Mouse (Mus musculus): ENCODE results near the gene Tmem262. TPM values are rescaled to one million over a fixed set of nuclear protein-coding genes. Genes with fewer than 3 reads are reported as not detected.

Gene Tmem262
- polyA plus RNA-seq (2015; fragmentation: Illumina TruSeq; extraction: RNeasy Lipid Tissue Mini Kit (QIAGEN cat#74804); ENCODE audit: insufficient read depth, low read depth, low replicate concordance): not detected

GRCm38 (mm10) chr19:6079983-6080480 lies at the start of gene Tmem262:
TSS of gene Tmem262 (plus strand) at chr19:6080033.

GRCm38 (mm10) chr19:6046294-6047153 lies 33.3 kb upstream of the Tmem262 start, which contains the start of gene Syvn1:
TSS of gene Syvn1 (plus strand) at chr19:6046576.

GRCm38 (mm10) chr19:6057313-6058096 lies 22.3 kb upstream of the Tmem262 start, which contains the start of the genes Mrpl49 and Fau:
TSS of gene Mrpl49 (minus strand) at chr19:6057785.
TSS of gene Fau (plus strand) at chr19:6057844.

GRCm38 (mm10) chr19:6061021-6061533 lies 18.8 kb upstream of the Tmem262 start, which contains the start of gene Znhit2:
TSS of gene Znhit2 (plus strand) at chr19:6061192.

GRCm38 (mm10) chr19:6067724-6068415 lies 12.0 kb upstream of the Tmem262 start, which contains the start of gene Tm7sf2:
TSS of gene Tm7sf2 (minus strand) at chr19:6068373.

GRCm38 (mm10) chr19:6076564-6077393 lies 3.1 kb upstream of the Tmem262 start, which contains the start of gene Vps51:
TSS of gene Vps51 (minus strand) at chr19:6077231.

GRCm38 (mm10) chr19:6082156-6082555 lies 2.3 kb downstream of the Tmem262 start, which contains the start of gene Gm28374:
TSS of gene Gm28374 (minus strand) at chr19:6082256.

GRCm38 (mm10) chr19:6084478-6085248 lies 4.8 kb downstream of the Tmem262 start, which contains the start of the genes Zfpl1 and Cdca5:
TSS of gene Zfpl1 (minus strand) at chr19:6084956.
TSS of gene Cdca5 (plus strand) at chr19:6084983.

GRCm38 (mm10) chr19:6094119-6094518 lies 14.3 kb downstream of the Tmem262 start, which contains the start of gene AC131692.1:
TSS of gene AC131692.1 (plus strand) at chr19:6094419.

GRCm38 (mm10) chr19:6105586-6105985 lies 25.8 kb downstream of the Tmem262 start, which contains the start of gene Naaladl1:
TSS of gene Naaladl1 (plus strand) at chr19:6105782.

GRCm38 (mm10) chr19:6117986-6118676 lies 38.3 kb downstream of the Tmem262 start, which contains the start of gene Sac3d1:
TSS of gene Sac3d1 (minus strand) at chr19:6118650.

GRCm38 (mm10) chr19:6127760-6128341 lies 48.0 kb downstream of the Tmem262 start, which contains the start of gene Snx15:
TSS of gene Snx15 (minus strand) at chr19:6128304.

Other genes starting within 250 kb of the Tmem262 start
- gene Frmd8, start 204.8 kb upstream of the Tmem262 start, polyA plus RNA-seq (2015; fragmentation: Illumina TruSeq; extraction: RNeasy Lipid Tissue Mini Kit (QIAGEN cat#74804); ENCODE audit: insufficient read depth, low read depth, low replicate concordance): 2.3 TPM
- gene Slc25a45, start 202.2 kb upstream of the Tmem262 start, polyA plus RNA-seq (2015; fragmentation: Illumina TruSeq; extraction: RNeasy Lipid Tissue Mini Kit (QIAGEN cat#74804); ENCODE audit: insufficient read depth, low read depth, low replicate concordance): 7.3 TPM
- gene Tigd3, start 185.9 kb upstream of the Tmem262 start, polyA plus RNA-seq (2015; fragmentation: Illumina TruSeq; extraction: RNeasy Lipid Tissue Mini Kit (QIAGEN cat#74804); ENCODE audit: insufficient read depth, low read depth, low replicate concordance): not detected
- 16.6 TPM for gene Dpf2, start 167.0 kb upstream of the Tmem262 start, polyA plus RNA-seq (2015; fragmentation: Illumina TruSeq; extraction: RNeasy Lipid Tissue Mini Kit (QIAGEN cat#74804); ENCODE audit: insufficient read depth, low read depth, low replicate concordance)
- gene Cdc42ep2, start 155.2 kb upstream of the Tmem262 start, polyA plus RNA-seq (2015; fragmentation: Illumina TruSeq; extraction: RNeasy Lipid Tissue Mini Kit (QIAGEN cat#74804); ENCODE audit: insufficient read depth, low read depth, low replicate concordance): 4.4 TPM
- gene Pola2, start 115.8 kb upstream of the Tmem262 start, polyA plus RNA-seq (2015; fragmentation: Illumina TruSeq; extraction: RNeasy Lipid Tissue Mini Kit (QIAGEN cat#74804); ENCODE audit: insufficient read depth, low read depth, low replicate concordance): 6.8 TPM
- gene Slc22a20, start 93.9 kb upstream of the Tmem262 start, polyA plus RNA-seq (2015; fragmentation: Illumina TruSeq; extraction: RNeasy Lipid Tissue Mini Kit (QIAGEN cat#74804); ENCODE audit: insufficient read depth, low read depth, low replicate concordance): not detected
- gene Capn1, start 64.1 kb upstream of the Tmem262 start, polyA plus RNA-seq (2015; fragmentation: Illumina TruSeq; extraction: RNeasy Lipid Tissue Mini Kit (QIAGEN cat#74804); ENCODE audit: insufficient read depth, low read depth, low replicate concordance): 5.9 TPM
- gene Syvn1, start 33.5 kb upstream of the Tmem262 start, polyA plus RNA-seq (2015; fragmentation: Illumina TruSeq; extraction: RNeasy Lipid Tissue Mini Kit (QIAGEN cat#74804); ENCODE audit: insufficient read depth, low read depth, low replicate concordance): 76.9 TPM
- 5.0 TPM for gene Mrpl49, start 22.2 kb upstream of the Tmem262 start, polyA plus RNA-seq (2015; fragmentation: Illumina TruSeq; extraction: RNeasy Lipid Tissue Mini Kit (QIAGEN cat#74804); ENCODE audit: insufficient read depth, low read depth, low replicate concordance)
- 570 TPM for gene Fau, start 22.2 kb upstream of the Tmem262 start, polyA plus RNA-seq (2015; fragmentation: Illumina TruSeq; extraction: RNeasy Lipid Tissue Mini Kit (QIAGEN cat#74804); ENCODE audit: insufficient read depth, low read depth, low replicate concordance)
- 7.4 TPM for gene Znhit2, start 18.8 kb upstream of the Tmem262 start, polyA plus RNA-seq (2015; fragmentation: Illumina TruSeq; extraction: RNeasy Lipid Tissue Mini Kit (QIAGEN cat#74804); ENCODE audit: insufficient read depth, low read depth, low replicate concordance)
- gene Tm7sf2, start 11.7 kb upstream of the Tmem262 start, polyA plus RNA-seq (2015; fragmentation: Illumina TruSeq; extraction: RNeasy Lipid Tissue Mini Kit (QIAGEN cat#74804); ENCODE audit: insufficient read depth, low read depth, low replicate concordance): 14.9 TPM
- 19.7 TPM for gene Vps51, start 2.8 kb upstream of the Tmem262 start, polyA plus RNA-seq (2015; fragmentation: Illumina TruSeq; extraction: RNeasy Lipid Tissue Mini Kit (QIAGEN cat#74804); ENCODE audit: insufficient read depth, low read depth, low replicate concordance)
- not detected for gene Gm28374, start 2.2 kb downstream of the Tmem262 start, polyA plus RNA-seq (2015; fragmentation: Illumina TruSeq; extraction: RNeasy Lipid Tissue Mini Kit (QIAGEN cat#74804); ENCODE audit: insufficient read depth, low read depth, low replicate concordance)
- gene Zfpl1, start 4.9 kb downstream of the Tmem262 start, polyA plus RNA-seq (2015; fragmentation: Illumina TruSeq; extraction: RNeasy Lipid Tissue Mini Kit (QIAGEN cat#74804); ENCODE audit: insufficient read depth, low read depth, low replicate concordance): 16.8 TPM
- not detected for gene Cdca5, start 5.0 kb downstream of the Tmem262 start, polyA plus RNA-seq (2015; fragmentation: Illumina TruSeq; extraction: RNeasy Lipid Tissue Mini Kit (QIAGEN cat#74804); ENCODE audit: insufficient read depth, low read depth, low replicate concordance)
- gene AC131692.1, start 14.4 kb downstream of the Tmem262 start, polyA plus RNA-seq (2015; fragmentation: Illumina TruSeq; extraction: RNeasy Lipid Tissue Mini Kit (QIAGEN cat#74804); ENCODE audit: insufficient read depth, low read depth, low replicate concordance): not detected
- gene Naaladl1, start 25.7 kb downstream of the Tmem262 start, polyA plus RNA-seq (2015; fragmentation: Illumina TruSeq; extraction: RNeasy Lipid Tissue Mini Kit (QIAGEN cat#74804); ENCODE audit: insufficient read depth, low read depth, low replicate concordance): not detected
- 3.3 TPM for gene Sac3d1, start 38.6 kb downstream of the Tmem262 start, polyA plus RNA-seq (2015; fragmentation: Illumina TruSeq; extraction: RNeasy Lipid Tissue Mini Kit (QIAGEN cat#74804); ENCODE audit: insufficient read depth, low read depth, low replicate concordance)
- 10.1 TPM for gene Snx15, start 48.3 kb downstream of the Tmem262 start, polyA plus RNA-seq (2015; fragmentation: Illumina TruSeq; extraction: RNeasy Lipid Tissue Mini Kit (QIAGEN cat#74804); ENCODE audit: insufficient read depth, low read depth, low replicate concordance)
- 1.2 TPM for gene Batf2, start 61.0 kb downstream of the Tmem262 start, polyA plus RNA-seq (2015; fragmentation: Illumina TruSeq; extraction: RNeasy Lipid Tissue Mini Kit (QIAGEN cat#74804); ENCODE audit: insufficient read depth, low read depth, low replicate concordance)
- 9.0 TPM for gene Arl2, start 61.5 kb downstream of the Tmem262 start, polyA plus RNA-seq (2015; fragmentation: Illumina TruSeq; extraction: RNeasy Lipid Tissue Mini Kit (QIAGEN cat#74804); ENCODE audit: insufficient read depth, low read depth, low replicate concordance)
- not detected for gene Majin, start 104.4 kb downstream of the Tmem262 start, polyA plus RNA-seq (2015; fragmentation: Illumina TruSeq; extraction: RNeasy Lipid Tissue Mini Kit (QIAGEN cat#74804); ENCODE audit: insufficient read depth, low read depth, low replicate concordance)
- gene Gpha2, start 146.3 kb downstream of the Tmem262 start, polyA plus RNA-seq (2015; fragmentation: Illumina TruSeq; extraction: RNeasy Lipid Tissue Mini Kit (QIAGEN cat#74804); ENCODE audit: insufficient read depth, low read depth, low replicate concordance): not detected
- gene Ppp2r5b, start 155.8 kb downstream of the Tmem262 start, polyA plus RNA-seq (2015; fragmentation: Illumina TruSeq; extraction: RNeasy Lipid Tissue Mini Kit (QIAGEN cat#74804); ENCODE audit: insufficient read depth, low read depth, low replicate concordance): 8.9 TPM
- 8.4 TPM for gene Atg2a, start 161.6 kb downstream of the Tmem262 start, polyA plus RNA-seq (2015; fragmentation: Illumina TruSeq; extraction: RNeasy Lipid Tissue Mini Kit (QIAGEN cat#74804); ENCODE audit: insufficient read depth, low read depth, low replicate concordance)
- 9.0 TPM for gene Ehd1, start 196.7 kb downstream of the Tmem262 start, polyA plus RNA-seq (2015; fragmentation: Illumina TruSeq; extraction: RNeasy Lipid Tissue Mini Kit (QIAGEN cat#74804); ENCODE audit: insufficient read depth, low read depth, low replicate concordance)
- gene Cdc42bpg, start 226.4 kb downstream of the Tmem262 start, polyA plus RNA-seq (2015; fragmentation: Illumina TruSeq; extraction: RNeasy Lipid Tissue Mini Kit (QIAGEN cat#74804); ENCODE audit: insufficient read depth, low read depth, low replicate concordance): 20.5 TPM

Data from pancreas, adult 10 weeks (tissue).